Mouse (Mus musculus): ENCODE measurements at regions not wholly inside any gene's neighbourhood (a gene's known extent, or its start where the extent isn't known, plus 50 kb on each side); places are given as distances from the start of the nearest gene placed in this dataset.

GRCm38 (mm10) chr7:115266141-115266540 lies 522.6 kb downstream of the Insc start:
- no peak for TF ChIP-seq POLR2A (IDR thresholded peaks at IDR 0.05; ENCODE audit: borderline replicate concordance, insufficient read depth, low read length)
- TF ChIP-seq CTCF (IDR thresholded peaks at IDR 0.05; ENCODE audit: borderline replicate concordance, insufficient read depth, low read depth, low read length), result no peak

Measured in cerebellum, adult 2 months (tissue).